Mouse (Mus musculus) gastrocnemius, postnatal 25 days (tissue): ENCODE measurements around the gene Fig4. TPM values are rescaled to one million over a fixed set of nuclear protein-coding genes. Genes with fewer than 3 reads are reported as not detected.

Source experiments
- DNase-seq: peaks from one replicate; pipeline ENCODE4 v3.0.0; 2022
- long read RNA-seq, 2 experiments: library from polyadenylated mRNA; stranded (forward); transcript quantifications; one replicate each; pipeline ENCODE4 v2.0.0; 2021
- total RNA-seq, 2 experiments: library from RNA; stranded (reverse); gene quantifications; 1 replicate in 1 of 2; 2 replicates in 1 of 2; pipeline ENCODE4 v1.2.3; 2021

Fig4 gene
- 1 to 10 TPM; 4.9 to 5.8 TPM for total RNA-seq
- long read RNA-seq, experiment 1, partial matches to known transcripts = 1 of 6 reads
- long read RNA-seq, experiment 1, other reads (novel, unspliced or antisense) = 1 of 6 reads
- long read RNA-seq, experiment 2, transcript Fig4-201 (23 exons, 3,282 nt) = major isoform, 5 of 7 reads
- long read RNA-seq, experiment 2, partial matches to known transcripts = 0 of 7 reads
- long read RNA-seq, experiment 2, other reads (novel, unspliced or antisense) = 2 of 7 reads

DNA sequence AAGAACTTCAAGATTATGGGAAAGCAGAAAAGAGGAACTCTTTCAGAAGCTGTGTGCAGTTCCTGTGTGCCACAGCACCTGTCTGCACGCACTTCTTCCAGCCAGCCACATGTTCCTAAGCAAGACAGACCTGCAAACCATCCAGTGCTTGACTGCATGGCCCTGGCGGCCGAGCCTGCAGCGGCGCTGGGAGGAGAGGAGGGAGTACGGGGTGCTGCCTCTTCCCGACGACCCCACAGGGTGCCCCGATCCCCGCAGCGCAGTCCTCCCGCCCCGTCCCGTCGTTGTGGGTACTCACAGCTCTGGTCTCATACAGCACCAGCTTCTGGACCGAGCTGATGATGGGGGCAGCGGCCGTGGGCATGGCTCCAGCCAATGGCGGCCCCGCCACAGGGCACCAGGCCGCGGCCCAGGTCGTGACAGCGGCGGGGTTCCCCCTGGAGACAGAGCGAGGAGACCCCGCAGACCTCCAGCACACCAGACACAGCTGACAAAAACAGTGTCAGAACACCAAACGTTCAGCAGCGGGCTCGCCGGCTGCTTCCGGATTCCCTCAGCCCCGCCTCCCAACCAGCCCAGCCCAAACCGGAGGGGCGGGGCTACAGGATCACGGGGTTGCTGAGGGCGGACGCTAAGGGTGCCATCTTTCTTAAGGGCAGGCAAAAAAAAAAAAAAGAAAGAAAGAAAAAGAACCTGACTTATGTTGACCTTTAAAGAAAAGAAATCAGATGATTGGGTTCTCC lies at the start of gene Fig4:
TSS of gene Fig4 (minus strand) at position 572 of the 743 bp plus-strand sequence.
- DNase-seq = peak; percentile 80

DNA sequence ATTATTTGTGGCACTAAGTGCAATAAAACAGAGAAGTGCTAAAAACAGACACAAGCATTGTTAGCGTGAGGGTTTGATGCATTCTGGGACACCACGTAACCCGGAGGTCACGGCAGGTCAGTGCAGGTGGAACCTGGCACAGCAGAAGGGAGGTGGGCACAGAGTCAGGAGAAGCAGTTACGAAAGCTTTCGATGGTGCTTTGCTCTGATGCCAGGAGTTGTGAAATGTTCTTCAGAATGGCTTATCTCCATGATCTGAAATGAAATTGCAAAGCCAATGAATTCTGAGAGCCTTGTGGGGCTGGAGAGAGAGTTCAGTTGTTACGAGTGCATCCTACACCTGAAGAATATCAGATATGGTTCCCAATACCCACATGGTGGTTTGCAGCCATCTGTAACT lies 38.3 kb upstream of the Fig4 start:
- DNase-seq = no peak

DNA sequence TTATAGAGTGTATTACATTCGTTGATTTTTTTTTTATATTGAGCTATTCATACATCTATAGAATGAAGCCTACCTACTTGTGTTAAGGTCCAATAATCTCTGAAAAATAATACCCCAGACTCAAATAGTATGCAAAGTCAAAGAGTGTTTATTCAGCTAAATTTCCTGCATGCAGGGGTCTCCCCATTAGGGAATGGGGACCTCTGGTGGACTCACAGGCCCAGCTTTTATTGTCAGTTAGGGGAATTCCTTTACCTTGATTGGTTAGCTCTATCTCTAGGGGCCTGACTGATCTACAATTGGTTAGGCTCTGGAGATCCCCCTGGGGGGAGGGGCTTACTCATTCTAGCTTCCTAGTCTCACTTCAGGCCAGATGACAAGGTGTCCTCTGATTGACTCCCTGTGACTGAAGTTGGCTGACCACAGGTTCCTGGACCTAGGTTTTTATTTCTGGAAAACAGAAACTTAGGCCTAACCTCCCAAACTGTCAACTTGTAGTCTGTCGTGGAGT lies 29.5 kb upstream of the Fig4 start:
- DNase-seq = no peak

DNA sequence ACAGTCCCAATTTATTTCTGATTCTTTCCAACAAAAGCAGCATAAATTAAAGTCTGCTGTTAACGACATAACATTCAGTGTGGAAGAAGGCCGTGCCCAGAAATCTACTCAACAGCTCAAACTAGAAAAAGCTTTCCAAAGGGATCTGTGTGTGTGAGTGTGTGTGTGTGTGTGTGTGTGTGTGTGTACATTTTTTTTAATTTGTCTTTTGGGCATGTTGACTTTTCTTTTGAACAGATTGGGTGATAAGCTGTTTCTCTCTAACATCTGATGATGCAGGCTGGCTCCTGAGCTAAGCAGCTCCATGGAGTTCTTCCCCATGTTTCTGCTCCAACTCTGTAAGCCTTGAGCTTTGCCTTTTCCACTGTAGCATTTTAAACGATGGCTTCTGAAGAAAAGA lies 12.8 kb upstream of the Fig4 start:
- DNase-seq = no peak

DNA sequence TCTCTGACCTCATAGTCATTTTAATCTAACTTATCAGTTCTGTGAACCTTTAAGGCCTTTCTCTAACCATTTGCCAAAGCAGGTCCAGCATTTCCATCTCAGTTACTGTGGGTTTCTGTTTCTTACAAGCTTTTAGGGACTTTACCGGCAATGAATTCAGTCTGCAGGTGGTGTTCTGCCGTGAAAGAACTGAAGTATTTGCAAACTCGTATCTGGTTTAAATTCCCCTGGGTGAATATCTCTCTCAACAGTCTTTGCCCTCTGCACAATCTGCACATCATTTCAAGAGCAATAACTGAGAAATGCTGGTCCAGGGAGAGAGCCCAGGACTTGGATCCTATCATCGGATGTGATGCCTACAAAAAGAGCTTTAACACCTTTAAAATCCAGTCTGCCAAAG lies 5.1 kb upstream of the Fig4 start:
- DNase-seq = no peak

DNA sequence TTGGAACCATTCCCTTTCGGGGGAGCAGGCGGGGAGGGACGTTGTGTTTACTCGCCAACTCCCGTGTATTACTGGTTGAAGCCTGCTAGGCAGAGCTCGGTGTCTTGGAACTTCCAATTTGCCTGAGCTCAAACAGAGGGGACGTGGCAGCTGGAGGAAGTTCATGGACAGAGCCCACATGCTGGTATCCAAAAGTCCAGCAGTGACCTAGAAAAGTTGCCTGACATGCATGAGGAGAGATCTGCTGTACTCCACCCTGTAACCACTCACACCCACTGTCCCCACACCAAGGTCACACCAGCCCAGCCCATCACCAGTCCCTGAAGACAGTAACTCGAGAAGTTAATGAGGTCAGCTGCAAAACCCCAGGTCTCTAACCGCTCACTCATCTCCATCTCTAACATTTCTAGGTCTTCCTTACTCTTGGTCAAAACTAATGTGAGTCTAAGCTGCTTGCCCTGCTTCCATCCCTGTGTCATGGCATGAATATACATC lies 1.9 kb upstream of the Fig4 start:
- DNase-seq = peak; percentile 14

DNA sequence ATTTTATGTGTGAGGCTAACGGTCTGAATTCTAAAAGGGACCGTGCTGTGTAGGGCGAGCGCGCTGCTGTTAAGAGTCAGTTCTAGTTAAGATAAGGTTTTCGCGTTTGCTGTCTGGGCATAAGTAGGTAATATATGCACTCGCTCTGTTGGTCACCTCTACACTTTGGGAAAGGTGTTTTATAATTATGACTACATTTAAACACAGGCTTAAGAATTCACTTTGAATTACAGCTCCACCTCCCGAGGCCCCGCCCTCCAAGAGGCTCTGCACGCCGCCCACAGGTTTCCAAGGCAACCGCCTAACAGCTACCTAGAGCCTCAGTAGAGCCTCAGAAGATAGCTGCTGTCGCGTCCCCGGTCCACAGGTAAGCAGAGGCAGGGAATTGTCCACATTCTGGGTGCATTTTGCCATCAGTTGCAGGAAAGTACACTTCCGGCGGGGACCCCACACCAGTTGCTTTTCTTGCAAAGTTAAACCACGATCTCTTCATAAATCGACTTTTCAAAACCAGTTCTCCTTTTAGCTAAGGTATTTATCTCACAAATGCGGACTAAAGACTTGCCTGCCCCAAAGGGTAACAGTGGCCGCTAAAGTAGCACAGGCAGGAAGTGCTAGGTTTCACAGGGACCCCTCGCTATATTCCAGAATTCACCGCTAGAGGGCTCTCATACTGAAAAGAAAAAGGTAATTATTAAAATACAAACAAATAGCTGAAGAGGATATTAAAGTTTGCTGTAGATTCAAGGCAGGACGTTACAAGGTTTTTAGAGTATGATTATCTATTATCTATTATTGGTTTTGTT lies 782 bp upstream of the Fig4 start, which contains the start of gene Ak9:
TSS of gene Ak9 (plus strand) at position 342 of the 806 bp plus-strand sequence.
- peak; percentile 76 for DNase-seq

DNA sequence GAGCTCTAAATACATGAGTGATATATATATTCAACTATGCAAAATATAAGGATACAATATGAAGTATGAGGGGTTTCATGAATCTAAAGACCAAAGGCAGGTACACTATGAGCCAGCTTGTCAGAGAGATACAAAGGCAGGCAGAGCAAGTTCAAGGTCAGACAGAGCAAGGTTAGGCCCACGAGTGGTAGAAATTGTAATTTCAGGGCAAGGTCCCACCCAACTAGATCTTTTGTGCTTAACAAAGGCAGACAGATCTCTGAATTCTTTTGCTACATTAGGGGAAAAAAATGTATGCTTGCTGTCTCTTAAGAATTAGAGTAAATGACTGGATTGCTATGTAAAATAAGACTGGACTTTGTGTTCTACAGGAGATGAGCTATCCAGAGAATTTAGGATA lies 2.9 kb downstream of the Fig4 start:
- DNase-seq = no peak

DNA sequence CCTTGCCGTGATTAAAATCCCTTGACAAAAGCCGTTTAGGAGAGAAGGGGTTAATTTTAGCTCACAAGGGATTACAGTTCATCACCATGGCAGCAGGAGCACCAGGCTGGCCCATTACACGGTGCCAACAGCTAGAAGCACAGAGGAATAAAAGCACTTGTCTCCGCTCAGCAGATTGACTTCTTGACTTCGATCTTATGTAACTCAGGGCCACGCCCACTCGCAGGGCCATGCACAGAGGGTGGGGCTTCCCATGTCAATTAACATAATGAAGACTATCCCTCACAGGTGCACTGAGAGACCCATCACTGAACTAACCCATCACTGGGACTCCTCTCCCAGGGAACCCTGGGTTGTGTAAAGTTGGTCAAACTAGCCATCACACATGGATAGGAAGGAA lies 7.9 kb downstream of the Fig4 start:
- DNase-seq = no peak

DNA sequence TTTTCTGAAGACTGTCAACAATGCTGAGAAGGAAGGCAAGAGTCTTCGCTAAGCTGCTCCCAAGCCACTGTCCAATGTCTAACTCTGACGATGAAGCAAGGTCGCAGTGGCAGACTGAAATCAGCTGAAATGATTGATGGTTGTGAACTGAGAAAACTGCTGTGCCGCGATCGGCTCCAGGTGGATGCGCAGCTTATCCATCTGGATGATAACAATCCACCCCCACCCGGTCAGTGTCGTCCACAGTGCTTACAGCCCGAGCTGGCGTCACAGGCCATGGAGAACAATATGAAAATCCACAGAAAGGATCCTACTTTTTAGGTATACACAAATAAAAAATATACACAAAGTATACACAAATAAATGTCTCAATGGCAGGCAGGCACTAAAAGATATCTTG lies 8.3 kb downstream of the Fig4 start:
- no peak for DNase-seq

DNA sequence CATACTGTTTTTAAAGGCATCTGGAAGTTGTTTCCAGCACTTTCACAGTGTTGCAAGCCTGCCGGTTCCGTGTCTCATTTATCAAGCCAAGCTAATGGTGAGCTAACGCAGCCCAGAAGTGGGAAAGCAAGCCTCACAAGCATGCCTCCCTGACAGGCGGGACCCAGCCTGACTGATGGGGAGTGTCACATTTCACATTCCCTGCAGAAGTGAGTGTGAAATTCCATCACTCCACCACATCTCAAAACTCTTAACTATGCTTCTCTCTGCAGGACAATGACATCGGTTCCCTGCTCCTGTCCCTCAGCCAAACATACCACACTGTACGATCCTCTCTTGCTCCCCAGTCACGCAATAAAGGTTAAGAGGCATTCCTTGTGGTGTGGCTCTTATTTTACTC lies 10.0 kb downstream of the Fig4 start:
- DNase-seq = no peak

DNA sequence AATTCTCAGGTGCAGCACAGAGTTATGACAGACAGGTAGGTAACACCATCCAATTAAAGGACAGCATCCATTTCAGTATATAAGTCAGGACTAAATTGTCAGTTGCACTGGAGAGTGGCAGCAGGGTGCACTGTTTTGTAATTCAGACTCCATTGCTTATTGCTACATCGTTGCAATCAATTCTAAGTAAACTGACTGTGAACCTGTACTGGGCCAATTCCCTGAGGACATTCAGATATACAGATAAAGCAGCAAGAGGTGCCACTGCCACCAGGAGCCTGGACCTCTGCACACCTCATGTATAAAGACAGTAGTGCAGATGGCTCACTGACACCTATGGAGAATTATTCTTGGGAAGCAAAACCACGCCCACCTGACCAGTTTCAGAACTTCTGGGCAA lies 12.0 kb downstream of the Fig4 start:
- no peak for DNase-seq

DNA sequence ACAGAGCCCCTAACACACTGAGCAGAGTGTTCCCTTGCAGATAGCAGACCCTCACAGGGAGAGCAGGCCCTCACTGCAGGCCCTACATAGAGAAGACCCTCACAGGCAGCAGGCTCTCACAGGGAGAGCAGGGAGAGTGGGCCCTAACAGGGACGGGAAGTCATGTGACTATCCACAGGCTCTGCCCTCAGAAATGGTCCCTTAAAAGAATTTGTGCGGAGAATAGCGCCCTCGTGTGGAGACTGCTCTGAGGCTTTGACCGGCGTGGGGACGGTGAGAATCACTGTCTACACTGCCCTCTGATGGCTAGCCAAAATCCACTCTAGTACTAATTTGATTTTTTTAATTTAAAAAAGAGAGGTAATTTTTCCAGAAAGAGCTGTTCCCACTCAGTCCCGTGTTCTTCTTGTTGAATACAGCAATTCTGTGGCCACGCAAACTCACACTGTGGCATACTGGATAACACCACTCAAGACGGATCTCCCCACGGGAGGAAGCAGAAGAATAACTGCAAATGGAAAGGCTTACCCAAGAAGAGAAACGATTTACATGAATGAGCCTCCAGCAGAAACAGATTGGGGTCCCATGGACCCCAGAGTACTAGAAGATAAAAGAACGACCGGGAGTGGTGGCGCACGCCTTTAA lies 14.2 kb downstream of the Fig4 start:
- DNase-seq = peak; percentile 54

DNA sequence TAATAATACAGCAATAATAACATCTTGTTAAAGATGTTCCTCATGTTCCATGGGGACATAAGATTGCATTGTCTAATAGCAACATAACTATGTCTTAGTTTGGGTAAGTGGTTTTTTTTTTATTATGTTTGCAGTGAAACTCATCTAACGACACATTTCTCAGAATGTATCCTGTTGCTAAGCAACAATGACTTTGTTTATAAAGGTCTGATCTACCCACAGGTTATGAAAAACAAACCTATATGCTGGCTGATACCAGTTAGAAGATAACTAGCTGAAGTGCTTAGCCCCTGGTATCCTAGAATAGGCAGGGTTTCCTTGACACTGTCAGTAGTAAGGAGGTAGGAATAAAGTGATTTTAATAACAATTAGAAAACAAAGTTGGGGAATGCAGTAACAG lies 15.0 kb downstream of the Fig4 start:
- no peak for DNase-seq

DNA sequence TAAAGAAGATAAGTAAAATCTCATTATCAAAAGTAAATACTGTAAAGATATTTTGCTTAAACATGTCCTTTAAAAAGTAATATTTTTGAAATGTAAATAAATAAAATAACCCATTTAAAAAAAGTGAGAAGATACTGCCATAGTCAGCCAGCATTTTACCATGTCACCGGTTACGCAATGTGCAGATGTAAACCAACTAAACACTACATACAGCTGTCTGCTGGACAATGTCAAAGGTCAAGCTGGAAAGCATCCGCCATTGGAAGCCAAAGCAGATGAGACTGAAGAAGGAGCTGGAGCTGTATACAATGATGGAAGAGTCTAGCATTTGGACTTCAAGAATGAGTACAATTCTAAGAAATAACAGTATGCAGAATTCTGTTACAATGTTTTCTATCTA lies 15.4 kb downstream of the Fig4 start:
- no peak for DNase-seq

DNA sequence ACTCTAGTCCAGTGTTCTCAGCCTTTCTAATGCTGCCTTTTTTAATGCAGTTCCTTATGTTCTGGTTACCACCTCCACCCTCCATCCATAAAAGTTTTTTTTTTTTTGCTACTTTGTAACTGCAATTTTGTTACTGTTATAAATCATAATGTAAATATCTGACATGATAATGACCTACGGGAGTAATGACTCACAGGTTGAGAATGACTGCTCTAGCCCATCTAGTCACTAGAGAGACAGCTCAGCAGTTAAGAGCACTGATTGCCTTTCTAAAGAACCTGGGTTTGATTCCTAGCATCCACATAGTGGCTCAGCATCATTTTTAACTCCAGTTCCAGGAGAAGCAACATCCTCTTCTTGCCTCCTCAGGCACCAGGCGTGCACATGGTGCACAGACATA lies 21.0 kb downstream of the Fig4 start:
- no peak for DNase-seq

DNA sequence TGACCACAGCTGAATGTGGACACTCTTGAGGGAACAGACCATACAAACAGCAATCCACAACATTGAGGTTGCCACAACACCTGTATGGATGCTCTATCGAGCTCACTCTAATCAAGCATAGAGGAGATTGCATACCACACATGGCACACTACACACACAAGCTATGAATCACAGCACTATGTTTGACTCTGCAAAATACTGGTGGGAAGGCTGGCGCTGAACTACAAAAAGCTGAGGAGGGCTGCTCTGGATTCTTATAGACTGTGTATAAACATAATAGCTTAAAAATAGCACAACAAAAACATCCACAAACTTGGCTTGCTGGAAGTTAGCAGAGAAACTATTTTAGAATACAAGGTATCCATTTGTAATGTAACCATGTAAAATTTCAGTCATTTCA lies 22.3 kb downstream of the Fig4 start:
- no peak for DNase-seq

DNA sequence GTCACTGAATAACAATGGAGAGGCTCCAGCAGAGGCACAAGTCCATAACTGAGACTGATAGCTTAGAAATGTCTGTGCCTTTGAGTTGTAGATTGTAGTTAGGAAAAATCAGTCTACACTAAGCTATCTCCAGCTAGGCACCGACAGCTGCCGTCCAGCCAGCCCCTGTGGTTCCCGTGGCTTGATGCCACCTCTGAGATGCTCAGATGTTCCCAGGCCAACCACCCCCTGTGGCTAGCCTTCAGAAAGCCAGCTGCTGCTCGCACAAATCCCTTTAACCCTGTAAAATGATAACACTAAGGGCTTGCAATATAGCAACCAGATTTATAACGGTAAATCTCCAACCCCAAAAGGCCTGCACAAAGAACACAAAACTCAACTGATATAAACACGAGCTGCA lies 22.9 kb downstream of the Fig4 start:
- no peak for DNase-seq

DNA sequence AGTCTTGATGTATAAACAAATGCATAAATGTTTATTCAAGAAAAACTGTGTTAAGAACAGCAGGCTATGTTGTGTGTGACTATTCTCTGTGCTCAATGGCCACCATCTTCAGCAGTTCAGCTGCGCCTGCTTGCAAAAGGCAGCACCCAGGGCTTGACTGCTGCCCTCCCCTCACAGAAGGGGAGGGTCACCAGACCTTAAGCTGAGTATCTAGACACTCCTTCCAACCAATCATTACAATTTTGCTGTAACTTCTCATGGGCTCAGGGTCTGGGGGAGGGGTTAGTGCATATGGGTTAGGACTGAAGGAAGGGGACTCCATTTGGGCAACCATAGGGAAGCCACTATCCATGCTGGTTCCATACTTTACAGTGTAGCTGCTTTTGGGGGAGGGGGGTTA lies 24.3 kb downstream of the Fig4 start:
- no peak for DNase-seq

DNA sequence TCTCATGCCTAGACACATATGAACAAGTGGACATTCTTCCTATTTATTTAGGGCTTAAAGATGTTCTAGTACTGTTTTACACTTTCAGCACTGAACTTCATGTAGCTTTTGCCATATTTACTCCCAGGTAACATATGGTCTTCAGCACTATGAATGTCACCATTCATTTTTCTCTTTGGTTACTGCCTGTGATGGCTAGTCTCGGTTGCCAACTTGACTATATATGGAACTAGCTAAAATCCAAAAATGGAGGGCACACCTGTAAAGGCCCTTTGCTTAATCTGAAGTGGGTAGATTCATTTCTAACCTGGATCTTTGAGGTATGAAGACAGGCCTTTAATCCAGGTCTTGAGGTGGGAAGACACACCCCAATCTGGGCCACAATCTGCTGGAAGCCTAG lies 28.2 kb downstream of the Fig4 start:
- no peak for DNase-seq

DNA sequence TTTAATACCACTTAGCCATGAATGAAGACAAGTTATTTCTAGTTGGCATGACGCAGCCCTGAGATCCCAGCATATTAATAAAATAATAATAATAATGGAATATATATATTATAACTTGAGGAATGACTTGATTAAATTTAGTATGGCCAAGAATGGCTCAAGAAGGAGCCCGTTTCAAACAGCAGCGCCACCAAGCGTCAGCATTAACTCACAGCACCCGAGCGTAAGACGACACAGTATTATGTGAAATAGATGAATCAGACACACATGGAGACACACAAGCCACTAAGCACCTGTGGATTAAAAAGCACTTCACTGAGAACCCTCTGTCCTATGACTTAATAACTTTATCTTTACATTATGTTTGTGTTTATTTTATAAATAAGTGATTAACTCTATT lies 31.2 kb downstream of the Fig4 start:
- DNase-seq = no peak

DNA sequence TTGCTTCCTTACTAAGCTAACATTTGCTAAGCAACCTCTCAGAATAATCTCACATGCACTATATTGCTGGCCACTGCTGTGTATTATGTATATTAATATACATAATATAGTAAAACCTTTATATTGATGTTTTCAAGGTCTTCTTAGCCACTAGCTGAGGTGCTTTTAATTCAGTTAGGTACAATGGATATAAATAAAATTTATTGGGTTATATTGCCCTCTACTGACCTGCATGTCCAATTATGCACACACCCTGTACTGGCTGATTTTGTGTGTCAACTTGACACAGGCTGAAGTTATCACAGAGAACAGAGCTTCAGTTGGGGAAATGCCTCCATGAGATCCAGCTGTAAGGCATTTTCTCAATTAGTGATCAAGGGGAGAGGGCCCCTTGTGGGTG lies 41.2 kb downstream of the Fig4 start:
- no peak for DNase-seq
